Mouse (Mus musculus) bone marrow macrophage, adult 2 months (primary cell): Measurements from ENCODE around the gene Glra1.

ENCODE experiments used
- CTCF ChIP-seq: IDR thresholded peaks from 2 replicates; pipeline ENCODE4 v1.5.1; 2012; ENCODE audit warnings: low read depth, mild to moderate bottlenecking, low read length, moderate library complexity
- POLR2A ChIP-seq: IDR thresholded peaks from 2 replicates; pipeline ENCODE4 v1.6.1; 2012; ENCODE audit warnings: mild to moderate bottlenecking, low read depth, low read length, borderline replicate concordance

DNA sequence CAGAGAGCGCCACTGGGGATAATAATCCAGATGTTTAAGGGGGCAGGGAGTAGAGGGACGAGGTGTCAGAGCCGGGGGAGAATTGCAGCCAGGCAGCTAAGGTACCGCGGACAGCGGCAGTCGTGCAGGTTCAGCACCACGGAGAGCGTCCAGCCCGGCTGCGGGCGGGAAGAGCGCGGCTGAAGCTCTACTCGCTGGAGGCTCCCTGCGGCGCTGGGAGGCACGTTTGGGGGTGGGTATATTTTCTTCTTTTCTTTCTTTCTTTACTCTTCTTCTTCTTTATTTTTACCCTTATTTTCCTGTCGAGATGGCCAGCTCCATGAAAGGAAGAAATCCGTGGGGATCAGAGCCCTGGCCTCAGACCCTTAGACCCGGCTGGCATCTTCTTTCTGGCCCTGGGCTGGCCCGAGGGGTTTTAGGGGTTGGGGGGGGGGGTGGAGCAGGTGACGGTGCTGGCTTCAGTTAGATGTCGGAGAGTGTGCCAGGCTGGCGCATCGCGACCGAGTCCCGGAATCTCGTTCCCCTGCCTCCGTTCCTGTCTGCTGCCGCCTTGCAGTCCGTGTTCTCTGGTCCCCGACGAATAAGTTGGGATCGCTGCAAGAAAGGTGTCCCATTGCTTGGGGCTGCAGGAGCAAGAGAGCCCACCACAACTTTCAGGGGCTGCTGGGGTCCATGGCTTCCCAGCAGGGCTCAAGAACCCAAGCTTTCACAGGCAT lies at the start of gene Glra1:
- no peak for TF ChIP-seq CTCF
- no peak for TF ChIP-seq POLR2A
